Mouse (Mus musculus) urinary bladder, postnatal 14 days (tissue): Measurements from ENCODE around the gene Ccnb1ip1.
"Not testable (repeated sequence)": the region's sequence is repeated elsewhere in the genome, so short reads cannot be mapped to it uniquely, and the experiment has no call there.

ENCODE experiments used
- DNase-seq: peaks from one replicate; pipeline ENCODE4 v3.0.0; 2021; ENCODE audit warnings: low spot score

Ccnb1ip1 gene

DNA sequence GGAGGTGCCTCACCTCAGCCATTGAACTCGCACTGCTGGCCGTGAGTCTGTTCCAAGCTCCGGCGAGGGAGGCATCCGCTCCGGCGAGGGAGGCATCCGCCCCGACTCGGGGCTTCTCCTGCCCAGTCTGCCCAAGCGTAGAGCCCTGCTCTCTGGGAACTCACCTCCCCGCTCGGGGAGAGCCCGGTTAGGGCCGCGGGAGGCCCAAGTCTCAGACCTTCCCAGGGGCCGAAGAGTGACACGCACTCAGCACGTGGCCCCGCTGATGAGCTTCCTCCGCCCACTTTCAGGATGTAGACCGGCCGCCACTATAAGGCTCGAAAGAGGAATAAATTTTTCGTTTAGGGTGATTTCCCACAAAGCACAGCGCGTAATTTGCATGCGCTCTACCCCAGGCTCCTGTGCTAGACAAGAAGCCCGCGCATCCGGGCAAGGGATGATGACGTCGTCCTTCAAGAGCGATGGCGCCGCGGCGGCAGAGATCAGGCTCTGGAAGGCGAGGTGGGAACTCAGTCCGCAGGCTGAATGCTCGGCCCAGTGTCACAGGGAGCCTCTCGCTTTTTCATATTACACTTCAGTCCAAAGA lies at the start of gene Ccnb1ip1, which contains the start of gene Parp2:
Gene Ccnb1ip1 (minus strand): TSS at position 246 of the 586 bp plus-strand sequence.
Gene Parp2 (plus strand): TSS at position 355 of the 586 bp plus-strand sequence.
- DNase-seq, result peak; percentile 95

DNA sequence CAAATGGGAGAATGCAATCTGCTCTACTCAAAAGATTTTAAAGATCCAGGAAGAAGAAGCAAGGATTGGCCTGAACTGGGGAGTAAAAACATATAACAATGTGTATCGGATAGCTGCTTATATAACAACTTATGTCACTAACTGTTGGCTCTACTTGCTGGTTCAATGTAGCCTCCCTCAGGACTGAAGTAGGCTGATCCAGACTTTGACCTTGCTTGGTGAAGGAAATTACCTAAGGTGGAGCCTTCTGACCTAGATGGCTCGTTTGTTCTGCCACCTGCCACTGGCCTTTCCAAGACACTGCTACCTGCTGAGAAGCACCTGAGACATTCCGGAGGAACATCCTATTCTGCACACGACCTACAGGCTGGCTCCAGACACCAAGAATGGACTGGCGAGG lies 48.3 kb upstream of the Ccnb1ip1 start:
- no peak for DNase-seq

DNA sequence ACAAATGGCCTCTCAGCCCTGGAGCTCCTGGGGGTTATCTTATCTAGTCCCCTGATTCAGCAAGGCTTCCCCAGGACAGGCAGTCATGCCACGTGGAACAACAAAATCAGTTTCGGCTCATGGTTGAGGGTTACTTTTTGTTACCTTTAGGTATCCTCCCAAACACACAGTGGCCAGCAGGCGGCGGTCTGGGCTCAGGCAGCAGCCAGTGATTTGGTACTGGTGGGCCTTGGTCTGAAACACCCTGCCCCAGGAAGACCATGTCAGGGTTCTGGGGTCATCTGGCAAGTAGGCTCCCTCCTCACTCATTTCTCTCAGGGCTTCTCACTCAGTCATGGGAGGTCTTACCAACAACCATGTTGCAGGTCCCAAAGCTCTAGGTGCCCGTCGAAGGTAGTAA lies 29.7 kb upstream of the Ccnb1ip1 start:
- DNase-seq, result no peak

DNA sequence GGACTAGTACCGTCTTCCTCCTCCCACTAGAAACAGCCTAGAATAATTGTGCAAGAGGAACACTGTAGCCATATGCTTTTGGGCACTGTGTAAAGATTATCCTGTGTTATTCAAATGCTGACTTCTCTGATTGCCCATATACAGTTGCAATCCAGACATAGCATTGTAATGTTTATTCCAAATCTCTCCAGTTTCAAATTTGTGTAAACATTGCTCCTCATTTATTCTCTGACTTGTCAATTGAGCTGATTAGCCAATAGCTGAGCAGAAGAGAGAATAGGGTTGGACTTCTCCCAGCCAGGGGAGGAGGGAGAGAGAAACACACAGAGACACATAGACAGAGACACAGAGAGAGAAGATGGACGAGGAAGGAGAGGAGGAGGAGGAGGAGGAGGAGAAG lies 26.9 kb upstream of the Ccnb1ip1 start:
- no peak for DNase-seq

DNA sequence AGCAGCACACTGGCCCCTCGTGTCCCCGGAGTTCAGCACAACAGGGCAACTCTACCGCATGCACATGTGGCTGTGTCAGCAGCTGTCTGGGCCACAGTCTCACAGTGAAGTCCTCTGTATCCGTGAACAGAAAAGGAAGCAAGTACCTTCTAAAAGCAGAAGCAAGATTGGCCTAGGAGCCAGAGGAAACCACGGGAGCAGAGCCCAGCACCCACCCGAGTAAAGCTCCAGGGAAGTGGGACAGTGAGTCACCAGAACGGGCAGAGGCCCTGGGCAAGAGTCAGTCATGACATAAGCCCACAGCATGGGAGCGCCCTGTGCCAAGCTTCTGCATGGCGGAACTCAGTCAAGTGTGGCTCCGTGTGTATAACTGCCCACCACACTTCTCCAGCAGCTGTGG lies 26.4 kb upstream of the Ccnb1ip1 start:
- no peak for DNase-seq

DNA sequence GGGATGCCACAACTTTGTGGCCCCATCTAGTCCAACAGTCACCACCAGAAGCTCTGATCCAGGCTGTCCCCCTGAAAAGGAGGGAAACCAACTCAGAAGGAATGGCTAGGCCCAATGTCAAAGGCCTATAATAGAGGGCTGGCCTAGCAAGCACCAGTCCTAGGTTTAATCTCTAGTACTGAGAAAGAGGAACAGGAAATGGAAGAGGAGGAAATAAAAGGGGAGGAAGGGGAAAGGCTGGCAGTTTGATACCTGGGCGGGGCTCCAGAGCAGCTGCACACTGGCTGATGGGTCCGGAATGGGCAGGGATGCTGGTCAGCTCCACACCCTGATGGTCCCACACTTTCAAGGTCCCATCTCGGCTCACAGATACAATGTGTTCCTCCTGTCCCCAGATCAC lies 22.3 kb upstream of the Ccnb1ip1 start:
- DNase-seq, result no peak

DNA sequence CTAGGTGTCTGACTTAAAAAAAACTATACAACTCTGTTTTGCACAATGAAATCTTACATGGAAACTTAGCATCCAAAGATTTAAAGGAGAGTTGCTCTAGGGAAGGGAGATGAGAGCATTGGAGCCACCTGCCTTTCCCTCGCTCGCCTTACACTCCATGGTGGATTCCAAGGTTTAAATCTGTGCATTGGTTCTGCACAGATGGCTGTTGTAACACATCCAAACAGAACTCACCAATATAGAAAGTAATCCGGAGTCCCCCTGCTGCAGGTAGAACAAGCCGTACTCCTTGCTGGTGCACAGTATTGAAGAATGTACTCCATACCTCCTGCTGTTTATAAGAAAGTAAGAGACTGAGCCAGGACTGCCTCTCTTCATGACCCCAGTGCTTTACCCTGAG lies 19.0 kb upstream of the Ccnb1ip1 start:
- no peak for DNase-seq

DNA sequence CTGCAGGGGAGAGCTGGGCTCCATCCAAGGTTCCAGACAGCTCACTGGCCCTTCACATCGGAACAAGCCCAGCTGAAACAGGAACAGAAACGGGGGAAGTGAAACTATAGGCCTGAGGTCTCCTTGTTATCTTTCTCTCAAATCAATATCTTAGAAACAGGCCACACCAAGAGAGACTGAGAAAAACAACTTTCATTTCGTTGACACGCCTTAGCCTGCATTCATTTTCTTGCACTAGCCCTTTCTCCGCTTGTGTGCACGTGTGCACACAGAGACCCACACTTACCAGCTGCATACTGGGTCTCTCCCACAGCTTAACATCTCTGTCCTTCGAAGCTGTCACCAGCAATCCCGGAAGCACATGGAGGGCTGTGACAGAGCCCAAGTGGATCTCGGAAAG lies 16.7 kb upstream of the Ccnb1ip1 start:
- DNase-seq, result no peak

DNA sequence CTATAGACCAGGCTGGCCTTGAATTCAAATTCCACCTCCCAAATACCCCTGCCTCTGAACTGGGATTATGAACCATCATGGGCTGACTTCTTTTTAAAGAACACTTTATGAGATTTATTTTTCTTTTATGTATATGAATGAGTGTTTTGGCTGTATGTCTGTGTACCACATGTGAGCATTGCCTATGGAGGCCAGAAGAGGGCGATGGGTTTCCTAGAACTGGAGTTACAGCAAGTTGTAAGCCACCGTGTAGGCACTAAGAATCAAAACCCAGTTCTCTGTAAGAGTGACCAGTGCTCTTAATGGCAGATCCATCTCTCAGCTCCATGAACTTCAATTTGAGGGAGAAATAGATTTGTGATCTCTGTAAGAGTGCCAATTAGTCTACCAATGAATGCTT lies 15.7 kb upstream of the Ccnb1ip1 start:
- no peak for DNase-seq

DNA sequence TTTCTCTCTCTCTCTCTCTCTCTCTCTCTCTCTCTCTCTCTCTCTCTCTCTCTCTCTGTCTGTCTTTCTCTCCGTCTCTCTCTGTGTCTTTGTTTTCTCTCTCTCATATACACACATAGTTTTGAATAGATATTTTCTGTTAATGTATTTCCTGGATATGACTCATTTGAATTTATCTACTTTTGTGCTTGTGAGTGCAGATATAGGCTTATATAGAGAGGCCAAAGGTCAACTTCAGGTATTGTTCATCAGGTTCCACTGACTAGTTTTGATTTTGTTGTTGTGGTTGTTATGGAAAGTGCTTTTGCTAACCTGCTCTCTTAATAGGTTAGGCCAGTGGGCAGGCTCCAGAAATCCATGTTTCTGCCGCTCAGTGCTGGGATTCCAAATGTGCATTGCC lies 5.5 kb upstream of the Ccnb1ip1 start:
- DNase-seq, result no peak

DNA sequence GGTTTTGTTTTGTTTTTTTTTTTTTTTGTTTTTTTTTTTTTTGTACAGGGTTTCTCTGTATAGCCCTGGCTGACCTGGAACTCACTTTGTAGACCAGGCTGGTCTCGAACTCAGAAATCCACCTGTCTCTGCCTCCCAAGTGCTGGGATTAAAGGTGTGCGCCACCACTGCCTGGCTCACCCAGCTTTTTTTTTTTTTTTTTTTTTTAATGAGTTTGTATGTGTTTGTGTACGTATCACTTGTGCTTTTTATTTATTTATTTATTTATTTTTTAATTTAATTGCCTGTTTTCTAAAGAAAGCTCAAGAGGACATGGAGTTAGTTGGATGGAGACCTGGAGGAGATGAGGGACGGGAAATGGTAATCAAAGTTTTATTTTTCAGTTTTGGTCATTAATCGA lies 1.1 kb downstream of the Ccnb1ip1 start:
- DNase-seq, result not testable (repeated sequence)

DNA sequence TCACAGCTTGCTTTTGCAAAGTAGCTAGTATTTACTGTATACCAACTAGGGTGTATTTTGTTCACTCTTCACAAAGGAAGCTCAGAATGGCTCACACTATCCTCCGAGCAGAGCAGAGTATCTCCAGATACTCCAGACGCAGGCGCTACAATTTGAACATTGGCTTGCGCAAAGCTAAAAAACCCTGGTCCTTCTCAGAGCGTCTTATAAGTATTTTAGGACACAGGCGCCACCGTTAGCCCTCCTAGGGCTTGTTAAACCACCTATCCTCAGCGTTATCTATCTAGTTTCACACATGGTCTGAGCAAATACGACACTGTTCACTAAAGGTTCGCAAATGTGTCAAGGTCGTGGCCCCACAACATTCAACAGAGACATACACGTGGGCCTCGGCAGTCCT lies 2.8 kb downstream of the Ccnb1ip1 start:
- DNase-seq, result no peak

DNA sequence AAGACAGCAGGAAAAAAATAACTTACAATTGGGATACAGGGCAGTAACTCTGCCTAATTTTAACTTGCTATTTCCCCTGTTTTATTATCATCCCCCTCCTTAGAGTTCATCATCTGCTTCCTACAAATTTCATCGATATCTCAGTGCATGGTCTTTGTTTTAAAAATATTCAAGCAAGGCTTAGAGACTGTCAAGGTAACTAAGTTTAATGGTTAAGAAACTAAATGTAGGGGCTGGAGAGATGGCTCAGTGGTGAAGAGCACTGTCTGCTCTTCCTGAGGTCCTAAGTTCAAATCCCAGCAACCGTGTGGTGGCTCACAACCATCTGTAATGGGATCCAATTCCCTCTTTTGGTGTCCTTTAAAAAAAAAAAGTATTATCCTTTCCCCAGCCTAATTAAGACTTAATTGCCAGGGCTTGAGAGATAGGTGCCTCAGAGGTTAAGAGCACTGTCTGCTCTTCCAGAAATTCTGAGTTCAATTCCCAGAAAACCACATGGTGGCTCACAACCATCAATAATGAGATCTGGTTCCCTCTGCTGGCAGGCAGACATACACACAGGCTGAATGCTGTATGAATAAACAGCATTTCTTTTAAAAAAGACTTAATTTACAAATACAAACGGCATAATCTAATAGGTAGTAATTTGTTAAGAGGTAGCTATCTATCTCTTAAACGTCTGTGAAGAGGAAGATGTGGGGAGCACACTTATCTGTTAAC lies 4.5 kb downstream of the Ccnb1ip1 start:
- no peak for DNase-seq

DNA sequence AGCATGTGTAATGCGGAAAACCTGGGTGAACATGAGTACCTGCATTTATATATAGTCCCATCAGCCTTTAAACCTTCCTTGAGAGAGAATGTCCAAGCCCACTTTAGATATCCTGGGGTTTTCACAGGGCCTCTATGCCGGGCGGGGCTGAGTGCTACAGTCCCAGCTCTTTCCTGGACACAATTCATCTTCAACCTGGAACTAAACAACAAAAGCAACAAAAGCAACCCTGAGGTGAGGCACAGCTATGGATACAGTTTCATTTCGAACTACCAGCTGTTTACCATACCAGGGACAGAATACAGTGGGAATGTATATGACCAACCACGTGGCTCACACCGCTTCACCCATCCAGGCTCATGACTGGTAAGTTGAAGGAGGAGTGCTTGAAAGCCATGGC lies 5.1 kb downstream of the Ccnb1ip1 start:
- DNase-seq, result no peak

DNA sequence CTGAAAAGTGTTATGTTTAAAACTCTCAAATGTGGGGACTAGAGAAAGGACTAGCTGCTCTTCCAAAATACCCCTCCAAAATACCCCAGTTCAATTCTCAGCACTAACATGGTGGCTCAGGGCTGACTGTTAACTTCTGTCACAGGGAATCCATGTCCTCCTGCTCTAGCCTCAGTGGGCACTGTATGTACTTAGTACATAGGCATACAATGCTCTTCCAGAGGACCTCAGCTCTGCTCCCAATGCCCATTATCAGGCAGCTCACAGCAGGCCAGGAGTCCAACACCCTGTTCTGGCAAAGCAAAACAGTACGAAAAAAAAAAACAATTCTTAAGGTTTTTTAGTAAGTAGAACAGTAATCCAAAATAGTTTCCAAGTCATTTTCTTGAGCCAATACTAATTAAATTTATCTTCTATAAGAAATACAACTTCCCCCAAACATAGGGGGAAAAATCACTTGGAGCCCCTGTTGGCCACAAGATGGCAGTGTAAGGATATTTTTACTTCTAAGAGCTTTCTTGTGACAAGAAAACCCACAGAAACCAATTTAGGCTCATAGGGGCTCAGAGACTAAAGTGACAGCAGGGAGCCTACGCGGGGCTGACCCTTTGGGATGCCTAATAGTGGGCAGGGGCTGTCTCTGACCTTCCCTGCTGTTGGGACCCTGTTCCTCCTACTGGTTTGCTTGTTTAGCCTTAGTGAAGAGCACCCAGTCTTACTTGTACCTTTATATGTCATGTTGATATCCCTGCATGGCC lies 7.9 kb downstream of the Ccnb1ip1 start:
- peak; percentile 18 for DNase-seq

DNA sequence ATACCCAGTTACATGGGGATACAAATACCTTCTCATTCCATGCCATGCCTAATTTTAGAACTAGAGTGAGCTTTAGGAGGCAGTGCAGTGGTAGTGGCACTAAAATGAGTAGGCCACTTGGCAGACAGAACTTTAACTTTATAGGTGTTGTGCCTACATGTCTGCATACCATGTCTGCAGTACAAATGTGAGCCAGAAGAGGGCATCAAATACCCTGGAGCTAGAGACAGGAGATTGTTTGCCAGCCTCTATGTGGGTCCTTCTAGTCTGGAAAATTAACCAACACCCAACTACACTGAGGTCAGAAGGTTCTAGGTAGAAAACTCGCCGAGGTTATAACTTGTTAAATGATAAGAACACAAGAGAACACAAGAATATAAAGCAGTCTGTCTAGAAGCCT lies 9.0 kb downstream of the Ccnb1ip1 start:
- no peak for DNase-seq

DNA sequence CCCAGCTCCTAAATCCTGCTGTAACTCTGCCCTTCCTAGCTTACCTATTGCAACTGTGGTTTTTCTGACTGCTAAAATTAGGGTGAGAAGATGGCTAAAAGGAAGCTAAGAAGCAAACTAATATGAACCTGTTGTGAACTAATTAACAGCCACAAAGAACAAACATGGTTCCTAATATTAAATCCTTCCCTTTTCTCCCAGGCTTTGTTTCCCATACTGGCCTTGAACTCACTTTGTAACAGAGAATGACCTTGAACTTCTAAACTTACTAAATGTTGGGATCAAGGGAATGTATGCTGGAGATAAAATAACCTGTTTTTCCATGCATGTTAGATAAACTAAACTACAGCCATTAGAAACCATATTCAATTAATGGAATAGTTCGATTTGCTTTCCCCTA lies 11.1 kb downstream of the Ccnb1ip1 start:
- DNase-seq, result no peak

DNA sequence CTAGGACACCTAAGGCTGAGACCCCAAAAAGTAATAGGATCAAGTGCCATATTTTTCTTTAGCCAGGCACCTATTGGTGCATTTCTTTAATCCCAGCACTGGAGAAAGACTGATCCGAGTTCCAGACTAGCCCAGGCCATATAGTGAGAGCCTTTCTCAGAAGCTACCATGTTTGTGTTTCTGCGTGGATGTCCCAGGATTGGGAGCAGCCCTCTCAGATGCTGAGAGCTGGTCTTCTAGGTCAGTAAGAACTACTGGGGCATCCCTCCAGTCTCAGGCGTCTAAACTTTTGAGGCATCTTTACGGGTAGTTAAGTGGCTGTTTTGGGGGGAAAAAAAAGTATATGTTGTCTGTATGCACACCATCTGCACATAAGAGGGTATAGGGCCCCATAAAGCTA lies 11.6 kb downstream of the Ccnb1ip1 start:
- DNase-seq, result no peak

DNA sequence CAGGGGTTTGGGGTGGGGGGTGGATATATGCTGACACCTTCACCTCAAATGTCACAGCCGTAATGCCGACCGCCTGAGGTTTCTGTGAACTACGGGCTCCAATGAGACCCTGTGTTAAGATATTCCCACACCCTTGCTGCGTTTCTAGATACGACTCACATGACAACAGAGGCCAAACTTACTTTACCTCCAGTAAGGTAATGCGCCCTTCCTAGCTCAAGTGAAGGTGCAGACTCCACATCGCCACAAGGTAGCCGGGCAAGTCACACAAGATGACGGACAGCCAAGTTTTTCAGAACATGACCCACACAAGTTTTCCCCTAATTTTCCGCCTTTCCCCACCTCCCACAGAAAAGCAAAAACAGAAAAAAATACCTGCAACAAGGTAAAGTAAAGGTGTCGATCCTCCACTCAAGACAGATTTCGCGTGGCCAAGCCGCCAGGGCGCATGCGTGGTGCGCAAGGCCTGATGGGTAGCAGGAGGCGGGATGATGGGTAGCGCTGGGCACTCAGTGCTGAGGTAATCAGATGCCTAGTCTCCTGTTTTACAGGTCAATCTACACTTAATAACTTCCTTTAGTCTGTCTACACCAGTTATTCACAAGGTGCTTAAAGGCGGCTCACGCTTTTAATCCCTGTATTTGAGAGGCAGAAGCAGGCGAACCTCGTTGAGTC lies 12.1 kb downstream of the Ccnb1ip1 start:
- no peak for DNase-seq

DNA sequence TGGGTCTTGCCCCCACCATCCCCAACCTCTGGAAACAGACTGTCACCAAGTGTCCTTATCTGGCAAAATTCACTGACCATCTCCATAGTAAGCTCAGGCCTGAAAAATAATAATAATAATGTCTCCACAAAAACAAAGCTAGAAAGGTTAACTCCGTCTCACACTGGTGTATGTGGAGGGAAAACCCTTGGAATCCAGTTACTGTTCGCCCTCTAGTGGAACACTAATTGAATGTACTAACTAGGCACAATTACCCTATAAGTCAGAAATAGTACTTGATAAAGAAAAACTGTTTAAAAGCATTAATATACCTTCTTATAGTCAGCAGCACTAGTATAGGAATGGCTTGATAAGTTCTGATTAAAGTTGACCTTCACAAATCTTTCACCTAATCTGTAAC lies 19.4 kb downstream of the Ccnb1ip1 start:
- no peak for DNase-seq

DNA sequence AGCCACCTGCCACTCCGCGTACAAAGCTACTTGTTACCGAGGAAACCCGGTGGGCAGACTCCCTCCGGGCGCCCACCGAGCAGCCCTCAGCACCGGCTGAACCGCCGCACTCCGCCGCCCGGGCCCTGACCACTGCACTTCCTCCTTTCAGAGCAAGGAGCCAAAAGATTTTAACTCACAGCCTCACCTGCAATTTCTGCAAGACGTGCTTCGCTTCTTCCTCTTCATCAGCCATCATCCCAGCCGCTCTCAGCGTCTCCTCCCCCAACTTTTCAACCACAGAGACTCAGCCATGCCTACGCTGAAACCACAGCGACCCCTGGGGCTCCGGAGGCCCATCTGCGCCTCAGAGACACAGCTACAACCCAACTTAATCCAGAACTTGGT lies 22.3 kb downstream of the Ccnb1ip1 start, which contains the start of gene Ttc5:
Gene Ttc5 (minus strand): TSS at position 269 of the 387 bp plus-strand sequence.
- peak; percentile 89 for DNase-seq

DNA sequence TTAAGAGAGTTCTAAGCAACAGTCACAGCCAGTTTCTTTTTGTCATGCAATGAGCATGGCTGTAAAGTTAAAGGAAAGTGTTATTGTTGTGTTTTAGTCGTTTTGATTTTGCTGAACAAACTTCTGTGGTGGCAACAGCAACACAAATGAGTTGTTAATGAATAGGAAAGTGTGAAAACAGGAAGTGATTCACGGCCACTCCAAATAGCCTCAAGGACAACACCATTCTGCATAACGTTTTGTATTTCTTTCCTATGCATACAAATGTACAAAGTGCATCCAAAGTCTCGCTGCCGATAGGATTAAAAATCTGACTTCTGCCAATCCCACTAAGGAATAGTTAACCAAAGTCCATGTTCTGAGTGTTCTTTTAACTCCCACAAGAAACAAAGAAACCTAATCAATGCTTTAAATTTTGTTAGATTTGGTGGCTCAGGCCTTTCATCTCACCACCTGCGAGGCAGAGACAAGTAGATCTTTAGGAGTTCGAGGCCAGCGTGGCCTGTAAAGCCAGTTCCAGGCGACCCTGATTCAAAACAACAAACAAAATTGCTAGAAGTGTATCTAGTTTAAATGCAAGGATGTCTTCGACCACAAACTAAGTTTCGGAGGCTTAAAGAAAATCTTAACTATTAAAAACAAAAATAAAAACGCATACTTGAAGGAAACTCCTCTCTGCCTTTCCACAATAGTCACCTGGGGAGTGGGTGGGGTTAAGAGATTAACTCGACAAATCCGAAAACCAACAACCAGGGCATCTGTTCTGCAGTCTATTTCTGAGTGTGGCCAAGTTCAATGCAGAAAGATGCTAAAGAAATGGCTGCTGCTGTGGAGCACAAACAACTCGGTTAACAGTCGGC lies 22.9 kb downstream of the Ccnb1ip1 start:
- no peak for DNase-seq
